Mouse (Mus musculus): Measurements from ENCODE around the gene Tmem53. TPM values are rescaled to one million over a fixed set of nuclear protein-coding genes. Genes with fewer than 3 reads are reported as not detected.

Gene Tmem53
- polyA plus RNA-seq, 1 experiment from 2014 or later, result 17.5 TPM

GRCm38 (mm10) chr4:117305461-117305860 lies 53.7 kb downstream of the Tmem53 start:
- 41% methylated on average over 6 of the region's 7 CpGs for WGBS
- H3K4me3 ChIP-seq, result no peak overlapping the region
- peaks cover 80% of the 10 kb centered on the region for H3K27me3 ChIP-seq
- peaks cover 20% of the 10 kb centered on the region for H3K4me1 ChIP-seq
- no peaks in the 10 kb centered on the region for H3K36me3 ChIP-seq
- ATAC-seq (ENCODE audit: insufficient number of reproducible peaks, insufficient read depth, low FRiP score, low TSS enrichment, low read depth), result no peak
- no peak overlapping the region for H3K9ac ChIP-seq
- H3K9me3 ChIP-seq, result no peaks in the 10 kb centered on the region; the same call in 1 of the 2 replicates
- no peak overlapping the region for H3K4me2 ChIP-seq
- H3K27ac ChIP-seq, result no peak overlapping the region

- 49% methylated on average over 6 of the region's 6 CpGs for WGBS
- Histone ChIP-seq H3K4me1 (peaks cover 19% of the 10 kb centered on the region), H3K9me3 (no peaks in the 10 kb centered on the region; the same call in 1 of the 2 replicates), H3K27me3 (peaks cover 79% of the 10 kb centered on the region), H3K27ac (no peak overlapping the region), H3K9ac (no peak overlapping the region), H3K4me3 (no peak overlapping the region), H3K4me2 (no peak overlapping the region), H3K36me3 (no peaks in the 10 kb centered on the region)
- ATAC-seq (ENCODE audit: insufficient number of reproducible peaks, insufficient read depth, low FRiP score, low TSS enrichment, low read depth), result no peak
Measured at GRCm38 (mm10) chr4:117307270-117307669, 55.5 kb downstream of the Tmem53 start.

GRCm38 (mm10) chr4:117309427-117309826 lies 57.7 kb downstream of the Tmem53 start:
- Histone ChIP-seq H3K4me2 (no peak overlapping the region), H3K27ac (no peak overlapping the region), H3K9ac (no peak overlapping the region), H3K27me3 (peaks cover 79% of the 10 kb centered on the region), H3K4me3 (no peak overlapping the region), H3K4me1 (peaks cover 11% of the 10 kb centered on the region), H3K9me3 (no peaks in the 10 kb centered on the region; the same call in 1 of the 2 replicates), H3K36me3 (no peaks in the 10 kb centered on the region)
- no peak for ATAC-seq (ENCODE audit: insufficient number of reproducible peaks, insufficient read depth, low FRiP score, low TSS enrichment, low read depth)
- 97% methylated on average over 1 of the region's 1 CpGs for WGBS

DNA sequence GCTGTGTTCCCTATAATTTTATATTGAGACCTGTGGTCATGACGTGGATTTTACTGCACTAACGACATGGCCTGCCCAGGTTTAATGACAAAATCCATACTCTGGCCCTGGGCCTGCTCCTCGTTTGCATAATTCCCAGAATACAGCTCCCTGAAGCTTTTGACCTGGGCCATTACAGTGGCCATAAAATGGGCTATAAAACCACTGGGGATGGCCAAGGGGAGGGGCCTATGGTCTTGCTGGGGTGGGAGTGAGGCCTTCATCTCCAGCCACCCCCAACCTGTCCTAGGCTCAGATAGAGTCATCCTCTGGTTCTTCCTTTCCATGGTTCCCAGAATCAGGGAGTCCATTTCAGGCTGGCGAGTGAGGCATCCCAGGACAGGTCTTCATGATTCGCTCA lies 60.1 kb downstream of the Tmem53 start:
- H3K27ac ChIP-seq, result no peak overlapping the region
- no peak overlapping the region for H3K9ac ChIP-seq
- ATAC-seq (ENCODE audit: insufficient number of reproducible peaks, insufficient read depth, low FRiP score, low TSS enrichment, low read depth), result no peak
- H3K9me3 ChIP-seq, result no peaks in the 10 kb centered on the region; the same call in 1 of the 2 replicates
- peaks cover 80% of the 10 kb centered on the region for H3K27me3 ChIP-seq
- H3K4me3 ChIP-seq, result no peak overlapping the region
- no peak overlapping the region for H3K4me2 ChIP-seq
- no peaks in the 10 kb centered on the region for H3K36me3 ChIP-seq
- 58% methylated on average over 5 of the region's 5 CpGs for WGBS
- peaks cover 33% of the 10 kb centered on the region for H3K4me1 ChIP-seq

GRCm38 (mm10) chr4:117312416-117313084 lies 60.8 kb downstream of the Tmem53 start:
- Histone ChIP-seq H3K4me2 (peak overlapping the region; percentile 28), H3K4me3 (no peak overlapping the region; the same call in 1 of the 2 replicates), H3K27ac (no peak overlapping the region), H3K36me3 (no peaks in the 10 kb centered on the region), H3K9ac (peak overlapping the region; percentile 16; the same call in 1 of the 2 replicates), H3K4me1 (peaks cover 39% of the 10 kb centered on the region), H3K27me3 (peaks cover 80% of the 10 kb centered on the region), H3K9me3 (no peaks in the 10 kb centered on the region; the same call in 1 of the 2 replicates)
- 8% methylated on average over 26 of the region's 26 CpGs for WGBS
- no peak for ATAC-seq (ENCODE audit: insufficient number of reproducible peaks, insufficient read depth, low FRiP score, low TSS enrichment, low read depth)

GRCm38 (mm10) chr4:117313085-117313424 lies 61.3 kb downstream of the Tmem53 start:
- 8% methylated on average over 4 of the region's 4 CpGs for WGBS
- no peak overlapping the region for H3K27ac ChIP-seq
- no peaks in the 10 kb centered on the region for H3K36me3 ChIP-seq
- H3K9ac ChIP-seq, result no peak overlapping the region
- no peaks in the 10 kb centered on the region; the same call in 1 of the 2 replicates for H3K9me3 ChIP-seq
- no peak overlapping the region for H3K4me3 ChIP-seq
- H3K4me1 ChIP-seq, result peaks cover 43% of the 10 kb centered on the region
- no peak for ATAC-seq (ENCODE audit: insufficient number of reproducible peaks, insufficient read depth, low FRiP score, low TSS enrichment, low read depth)
- peak overlapping the region; percentile 28; the same call in 1 of the 2 replicates for H3K4me2 ChIP-seq
- H3K27me3 ChIP-seq, result peaks cover 83% of the 10 kb centered on the region

DNA sequence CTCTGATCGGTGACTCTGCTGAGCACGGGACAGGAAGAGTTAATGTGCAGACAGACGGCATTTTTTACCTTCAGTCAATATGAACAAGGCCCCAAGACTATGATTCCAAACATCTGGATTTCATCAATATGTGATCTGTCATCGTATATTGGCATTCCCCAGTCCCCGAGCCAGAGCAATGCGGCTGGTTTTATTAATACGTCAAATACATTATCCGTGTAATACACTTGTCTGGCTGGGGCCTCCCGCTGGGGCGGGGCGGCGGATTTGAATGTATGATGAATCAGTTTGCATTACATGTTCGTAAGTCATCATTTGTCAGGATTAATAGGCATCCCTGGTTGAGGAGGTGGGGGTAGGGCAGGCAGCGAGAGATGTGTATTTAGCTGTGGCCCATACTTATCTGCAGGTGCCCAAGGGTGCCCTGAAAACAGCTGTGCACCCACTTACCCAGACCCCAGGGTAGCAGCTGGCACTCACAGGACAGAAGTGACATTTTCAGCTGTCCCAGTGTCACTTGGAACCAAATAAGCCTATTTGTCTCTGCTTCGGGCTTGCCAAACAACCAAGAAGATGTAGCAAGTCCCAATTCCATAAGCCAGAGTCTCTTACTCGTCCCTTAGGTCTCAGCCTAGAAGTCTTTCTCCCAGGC lies 63.2 kb downstream of the Tmem53 start:
- H3K4me1 ChIP-seq, result peaks cover 43% of the 10 kb centered on the region
- no peak for ATAC-seq (ENCODE audit: insufficient number of reproducible peaks, insufficient read depth, low FRiP score, low TSS enrichment, low read depth)
- peaks cover 97% of the 10 kb centered on the region for H3K27me3 ChIP-seq
- H3K4me3 ChIP-seq, result no peak overlapping the region
- no peak overlapping the region for H3K27ac ChIP-seq
- no peaks in the 10 kb centered on the region for H3K9me3 ChIP-seq
- no peak overlapping the region; the same call in 1 of the 2 replicates for H3K9ac ChIP-seq
- H3K4me2 ChIP-seq, result no peak overlapping the region
- no peaks in the 10 kb centered on the region for H3K36me3 ChIP-seq
- WGBS, result 35% methylated on average over 16 of the region's 16 CpGs

- Histone ChIP-seq H3K27ac (no peak overlapping the region), H3K9ac (no peak overlapping the region), H3K4me3 (no peak overlapping the region), H3K4me2 (no peak overlapping the region), H3K27me3 (peaks cover 99% of the 10 kb centered on the region), H3K9me3 (no peaks in the 10 kb centered on the region), H3K4me1 (peaks cover 43% of the 10 kb centered on the region), H3K36me3 (no peaks in the 10 kb centered on the region)
- ATAC-seq (ENCODE audit: insufficient number of reproducible peaks, insufficient read depth, low FRiP score, low TSS enrichment, low read depth), result no peak
- WGBS, result 31% methylated on average over 6 of the region's 6 CpGs
Measured at GRCm38 (mm10) chr4:117316800-117317199, 65.0 kb downstream of the Tmem53 start.

GRCm38 (mm10) chr4:117317701-117318190 lies 66.0 kb downstream of the Tmem53 start:
- no peak for ATAC-seq (ENCODE audit: insufficient number of reproducible peaks, insufficient read depth, low FRiP score, low TSS enrichment, low read depth)
- Histone ChIP-seq H3K9ac (no peak overlapping the region), H3K4me2 (peak overlapping the region; percentile 2; the same call in 1 of the 2 replicates), H3K27ac (no peak overlapping the region), H3K4me1 (peaks cover 37% of the 10 kb centered on the region), H3K36me3 (no peaks in the 10 kb centered on the region), H3K27me3 (peaks cover 99% of the 10 kb centered on the region), H3K4me3 (no peak overlapping the region), H3K9me3 (no peaks in the 10 kb centered on the region)
- 23% methylated on average over 18 of the region's 18 CpGs for WGBS

Other genes starting within 250 kb of the Tmem53 start
- gene Eif2b3, start 232.5 kb upstream of the Tmem53 start, polyA plus RNA-seq (2015; fragmentation: Nextera tagmentation; extraction: Ambion mirVana), result 45.3 and 45.7 TPM in 2 replicates
- 20.5 and 26.8 TPM in 2 replicates for gene Ptch2, start 155.9 kb upstream of the Tmem53 start, polyA plus RNA-seq (2015; fragmentation: Nextera tagmentation; extraction: Ambion mirVana)
- 5.8 and 6.2 TPM in 2 replicates for gene Btbd19, start 126.2 kb upstream of the Tmem53 start, polyA plus RNA-seq (2015; fragmentation: Nextera tagmentation; extraction: Ambion mirVana)
- not detected in 2 replicates for gene Tctex1d4, start 125.2 kb upstream of the Tmem53 start, polyA plus RNA-seq (2015; fragmentation: Nextera tagmentation; extraction: Ambion mirVana)
- 3.2 and 3.3 TPM in 2 replicates for gene Plk3, start 118.0 kb upstream of the Tmem53 start, polyA plus RNA-seq (2015; fragmentation: Nextera tagmentation; extraction: Ambion mirVana)
- gene Rps8, start 95.7 kb upstream of the Tmem53 start, polyA plus RNA-seq (2015; fragmentation: Nextera tagmentation; extraction: Ambion mirVana), result 1,074 and 1,114 TPM in 2 replicates
- 63.4 and 73.4 TPM in 2 replicates for gene Kif2c, start 69.3 kb upstream of the Tmem53 start, polyA plus RNA-seq (2015; fragmentation: Nextera tagmentation; extraction: Ambion mirVana)
- gene Armh1, start 174 bp downstream of the Tmem53 start, polyA plus RNA-seq (2015; fragmentation: Nextera tagmentation; extraction: Ambion mirVana), result 1.4 and 1.6 TPM in 2 replicates
- gene Rnf220, start 245.1 kb downstream of the Tmem53 start, polyA plus RNA-seq (2015; fragmentation: Nextera tagmentation; extraction: Ambion mirVana), result 86.7 and 89.9 TPM in 2 replicates

Data from embryonic facial prominence, embryonic 13.5 days (tissue).